Mouse (Mus musculus) colon, adult 2 months (tissue): Measurements from ENCODE around the gene Gm5724. TPM values are rescaled to one million over a fixed set of nuclear protein-coding genes. Genes with fewer than 3 reads are reported as not detected.

Experiments used
- polyA plus RNA-seq: library from polyadenylated mRNA; depleted of rRNA; stranded (reverse); fragments of >200 nt; gene quantifications from 2 replicates; pipeline ENCODE4 v1.2.3, GENCODE M21; 2012; rRNA removed

The Gm5724 gene
- not detected in 2 replicates for polyA plus RNA-seq

DNA sequence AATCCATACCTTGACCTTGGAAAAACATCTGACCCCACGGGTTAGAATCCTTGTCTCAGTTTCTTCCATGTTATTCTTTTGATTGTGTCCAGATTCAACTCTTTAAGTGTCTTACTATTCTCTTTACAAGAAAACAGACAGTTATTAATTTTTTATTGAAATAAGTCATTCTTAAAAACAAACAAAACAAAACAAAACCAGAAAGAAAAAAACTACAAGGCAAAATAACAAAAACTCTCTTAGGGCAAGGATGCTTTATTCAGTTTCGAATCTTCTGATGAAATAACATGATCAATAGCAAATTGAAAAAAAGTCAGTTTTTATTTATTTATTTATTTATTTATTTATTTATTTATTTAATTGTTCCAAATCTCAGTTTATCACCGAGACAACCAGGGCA lies at the start of gene Gm5724:
TSS of gene Gm5724 (minus strand) at position 101 of the 400 bp plus-strand sequence.

Other genes starting within 250 kb of the Gm5724 start
- gene Slco1c1, start 249.4 kb downstream of the Gm5724 start, polyA plus RNA-seq, result 0.06 TPM in 1 of 2 replicates, not detected in the other
- not detected in 2 replicates for gene Slco1b2, start 144.3 kb downstream of the Gm5724 start, polyA plus RNA-seq
- gene Slco1a4, start 82.4 kb upstream of the Gm5724 start, polyA plus RNA-seq, result not detected in 2 replicates
- not detected in 2 replicates for gene Slco1a1, start 173.2 kb upstream of the Gm5724 start, polyA plus RNA-seq
- not detected in 2 replicates for gene Gm6614, start 237.6 kb upstream of the Gm5724 start, polyA plus RNA-seq